Mouse (Mus musculus) liver, embryonic 14.5 days (tissue): ENCODE measurements at regions not wholly inside any gene's neighbourhood (a gene's known extent, or its start where the extent isn't known, plus 50 kb on each side); places are given as distances from the start of the nearest gene placed in this dataset.
"Not testable (repeated sequence)": the region's sequence is repeated elsewhere in the genome, so short reads cannot be mapped to it uniquely, and the experiment has no call there.

Source experiments
- ATAC-seq: fragments of 200-750 bp; cut with Nextera tagmentation; 2 replicates; pipeline ENCODE4 v1.8.0; 2017; ENCODE audit warnings: moderate number of reproducible peaks, mild to moderate bottlenecking, moderate library complexity; ENCODE audit not compliant: insufficient read depth
- DNase-seq, 3 experiments: peaks; one replicate each; pipeline ENCODE4 v3.0.0-alpha.2; 2012 to 2013; ENCODE audit warnings: low read depth in 3 of 3, low spot score in 3 of 3
- H3K27ac ChIP-seq: fragments of 300-500 bp; sonication (generic); 2 replicates; pipeline ENCODE4 v1.5.1; 2014; ENCODE audit warnings: moderate library complexity, mild to moderate bottlenecking, control low read depth, inconsistent platforms
- H3K27me3 ChIP-seq: fragments of 300-500 bp; sonication (generic); 2 replicates; pipeline ENCODE4 v1.6.1; 2014; ENCODE audit warnings: mild to moderate bottlenecking, low read length, moderate library complexity; ENCODE audit not compliant: control insufficient read depth, insufficient read depth
- H3K36me3 ChIP-seq: fragments of 300-500 bp; sonication (generic); replicated peaks from 2 replicates; pipeline ENCODE4 v1.6.1; 2014; ENCODE audit warnings: low read depth; ENCODE audit not compliant: control insufficient read depth, insufficient read depth
- H3K4me1 ChIP-seq, 2 experiments: fragments of 200-500 bp in 1 of 2; fragments of 300-500 bp in 1 of 2; sonication (generic) in 1 of 2; replicated peaks; 2 replicates each; pipeline ENCODE4 v1.6.1; 2012 to 2014; ENCODE audit warnings: antibody characterized with exemption in 1 of 2, inconsistent platforms in 1 of 2, low read length in 1 of 2; ENCODE audit not compliant: control insufficient read depth in 2 of 2, insufficient read depth in 2 of 2
- H3K4me2 ChIP-seq: fragments of 300-500 bp; sonication (generic); 2 replicates; pipeline ENCODE4 v1.6.1; 2014; ENCODE audit warnings: low read depth, mild to moderate bottlenecking, control low read depth, moderate library complexity
- H3K4me3 ChIP-seq, 2 experiments: fragments of 200-500 bp in 1 of 2; fragments of 300-500 bp in 1 of 2; sonication (generic) in 1 of 2; 2 replicates each; pipeline ENCODE4 v1.5.1; 2012 to 2014; ENCODE audit warnings: low read depth in 2 of 2, low read length in 2 of 2, mild to moderate bottlenecking in 2 of 2, control low read depth in 1 of 2, inconsistent platforms in 1 of 2, moderate library complexity in 1 of 2; ENCODE audit not compliant: insufficient read depth in 1 of 2
- H3K9ac ChIP-seq: fragments of 300-500 bp; sonication (generic); replicated peaks from 2 replicates; pipeline ENCODE4 v1.6.1; 2014; ENCODE audit warnings: mild to moderate bottlenecking, control low read depth, moderate library complexity
- H3K9me3 ChIP-seq: fragments of 300-500 bp; sonication (generic); 2 replicates; pipeline ENCODE4 v1.6.1; 2016; ENCODE audit warnings: low read length, mixed read lengths; ENCODE audit not compliant: control insufficient read depth
- CTCF ChIP-seq: IDR thresholded peaks from 2 replicates; pipeline ENCODE4 v1.5.1; 2016; ENCODE audit warnings: antibody characterized with exemption, low read depth, control low read depth
- EP300 ChIP-seq: IDR thresholded peaks from 2 replicates; pipeline ENCODE4 v1.6.1; 2016; ENCODE audit warnings: antibody characterized with exemption, low read depth
- WGBS: fragments of 180-500 bp; shearing (Covaris S2); extraction: QIAGEN DNeasy Blood & Tissue Kit; methylation state at CpG from one replicate; pipeline ENCODE4 v1.1.7; 2014; ENCODE audit not compliant: insufficient replicate concordance; 5-methylcytosine and 5-hydroxymethylcytosine counted together

- Histone ChIP-seq H3K9ac (no peak overlapping the region), H3K4me2 (no peak overlapping the region), H3K36me3 (no peaks in the 10 kb centered on the region), H3K9me3 (no peaks in the 10 kb centered on the region), H3K27ac (no peak overlapping the region), H3K4me3 (no peak overlapping the region), H3K4me1 (no peaks in the 10 kb centered on the region; a peak in 1 of 4 replicates), H3K27me3 (no peaks in the 10 kb centered on the region)
- 67% methylated on average over 3 of the region's 3 CpGs for whole genome bisulfite sequencing
- DNase-seq, result peak in 2 of 3 experiments; percentile 1 to 15
- peak; percentile 41; the same call in 1 of the 2 replicates for ATAC-seq
- TF ChIP-seq EP300 (no peak), CTCF (no peak)
These were observed 74.5 kb downstream of the Slc10a2 start for GRCm38 (mm10) chr8:5030651-5031050.

GRCm38 (mm10) chr8:5012368-5012767 lies 92.8 kb downstream of the Slc10a2 start:
- Histone ChIP-seq H3K9me3 (no peaks in the 10 kb centered on the region), H3K4me2 (no peak overlapping the region), H3K9ac (no peak overlapping the region), H3K4me1 (no peaks in the 10 kb centered on the region), H3K27ac (no peak overlapping the region), H3K36me3 (no peaks in the 10 kb centered on the region), H3K27me3 (no peaks in the 10 kb centered on the region), H3K4me3 (no peak overlapping the region)
- DNase-seq (no peak), ATAC-seq (no peak)
- no peak for TF ChIP-seq EP300
- TF ChIP-seq CTCF, result no peak
- 21% methylated on average over 1 of the region's 1 CpGs for WGBS

- Histone ChIP-seq H3K27ac (no peak overlapping the region), H3K4me2 (no peak overlapping the region), H3K4me1 (no peaks in the 10 kb centered on the region), H3K27me3 (no peaks in the 10 kb centered on the region), H3K9me3 (no peaks in the 10 kb centered on the region), H3K9ac (no peak overlapping the region), H3K4me3 (no peak overlapping the region), H3K36me3 (no peaks in the 10 kb centered on the region)
- DNase-seq (no peak), ATAC-seq (no peak)
- TF ChIP-seq EP300 (no peak), CTCF (no peak)
- WGBS, result 49% methylated on average over 3 of the region's 3 CpGs
These were observed 93.4 kb downstream of the Slc10a2 start for GRCm38 (mm10) chr8:5011771-5012170.

- H3K27me3 ChIP-seq, H3K9me3 ChIP-seq, H3K4me3 ChIP-seq, H3K9ac ChIP-seq, DNase-seq, H3K4me1 ChIP-seq, H3K27ac ChIP-seq, ATAC-seq, H3K36me3 ChIP-seq, H3K4me2 ChIP-seq: not testable (repeated sequence)
- WGBS, result 67% methylated on average over 1 of the region's 1 CpGs
These were observed 101.8 kb downstream of the Slc10a2 start for GRCm38 (mm10) chr8:5003359-5003758.
